Mouse (Mus musculus): ENCODE measurements at regions not wholly inside any gene's neighbourhood (a gene's known extent, or its start where the extent isn't known, plus 50 kb on each side); places are given as distances from the start of the nearest gene placed in this dataset.
A peak's percentile ranks its signal among the peaks of the same experiment; 100 is the strongest.
"Not testable (repeated sequence)": the region's sequence is repeated elsewhere in the genome, so short reads cannot be mapped to it uniquely, and the experiment has no call there.

GRCm38 (mm10) chr10:6262029-6262428 lies 339.8 kb upstream of the Rgs17 start:
- no peak for DNase-seq

GRCm38 (mm10) chr10:6265662-6266061 lies 343.5 kb upstream of the Rgs17 start:
- DNase-seq: no peak

DNA sequence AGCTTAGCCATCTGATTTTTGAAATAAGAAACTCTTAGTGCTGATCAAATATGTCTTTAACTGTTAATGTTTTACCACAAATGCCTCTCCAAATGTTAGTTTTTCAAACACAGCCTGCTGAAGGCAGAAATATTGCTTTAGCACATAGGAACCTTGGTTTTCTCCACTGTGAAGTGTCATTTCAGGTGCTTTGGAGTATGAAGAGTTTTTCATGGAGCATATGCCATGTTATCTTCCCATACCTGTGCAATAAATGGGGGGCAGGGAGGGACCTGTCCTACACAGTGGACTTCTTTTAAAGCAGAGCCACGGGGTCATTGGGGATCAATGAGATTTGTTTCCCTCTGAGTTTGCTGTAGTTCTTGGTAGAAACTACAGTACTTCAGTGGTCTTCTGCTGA lies 369.2 kb upstream of the Rgs17 start:
- peak; percentile 6 for DNase-seq

DNA sequence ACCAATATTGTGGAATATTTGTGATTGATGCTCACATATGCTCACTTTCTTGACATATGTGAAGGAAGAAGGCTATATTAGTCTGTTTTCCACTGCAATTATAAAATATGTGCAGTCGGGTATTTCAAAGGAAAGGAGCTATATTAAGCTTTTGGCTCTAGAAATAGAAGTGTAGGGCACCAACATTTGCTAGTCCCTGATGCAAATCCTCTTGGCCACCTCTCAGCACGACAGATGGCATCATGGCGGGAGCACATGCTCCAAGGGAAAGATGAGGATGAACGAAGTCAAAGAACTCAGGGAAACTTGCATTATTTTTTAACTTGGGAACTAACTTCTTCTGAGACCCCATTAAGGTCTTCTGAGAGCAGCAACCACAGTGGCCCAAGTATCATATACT lies 374.4 kb upstream of the Rgs17 start:
- DNase-seq: no peak

DNA sequence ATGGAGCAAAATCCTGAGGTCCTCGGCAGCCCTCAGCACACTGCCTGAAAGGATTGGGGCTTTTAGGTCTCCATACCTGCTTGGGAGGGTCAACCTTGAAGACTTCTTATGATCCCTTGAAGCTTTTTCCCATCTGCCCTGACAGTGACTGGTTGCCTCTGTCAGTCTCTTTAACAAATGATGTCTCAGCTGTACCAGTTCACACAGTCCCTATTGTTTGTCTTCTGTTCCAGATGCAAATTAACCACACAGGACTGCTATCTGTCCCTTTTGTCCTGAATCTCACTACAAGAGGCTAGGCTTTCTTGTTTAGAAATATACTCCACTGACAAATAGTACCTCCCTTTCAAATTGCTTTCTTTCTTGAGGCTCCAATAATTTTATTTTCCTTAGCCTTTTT lies 375.6 kb upstream of the Rgs17 start:
- no peak for DNase-seq

DNA sequence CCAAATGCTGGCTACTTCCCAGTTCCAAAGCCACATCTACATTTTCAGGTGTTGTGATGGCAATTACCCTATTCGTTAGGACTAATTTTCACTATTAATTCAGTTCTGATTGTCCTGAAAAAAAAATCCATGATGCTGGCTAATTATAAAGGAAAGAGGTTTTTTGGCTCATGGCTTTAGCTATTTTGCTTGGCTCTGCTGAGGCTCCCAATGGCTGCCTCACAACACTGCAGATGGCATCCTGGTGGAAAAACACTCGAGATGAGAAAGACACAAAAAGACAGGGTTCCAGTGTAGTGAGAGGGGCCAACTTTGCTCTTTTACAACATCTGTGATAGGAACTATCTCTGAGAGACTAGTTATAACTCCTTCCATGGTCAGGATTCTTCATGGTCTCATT lies 376.5 kb upstream of the Rgs17 start:
- no peak for DNase-seq

DNA sequence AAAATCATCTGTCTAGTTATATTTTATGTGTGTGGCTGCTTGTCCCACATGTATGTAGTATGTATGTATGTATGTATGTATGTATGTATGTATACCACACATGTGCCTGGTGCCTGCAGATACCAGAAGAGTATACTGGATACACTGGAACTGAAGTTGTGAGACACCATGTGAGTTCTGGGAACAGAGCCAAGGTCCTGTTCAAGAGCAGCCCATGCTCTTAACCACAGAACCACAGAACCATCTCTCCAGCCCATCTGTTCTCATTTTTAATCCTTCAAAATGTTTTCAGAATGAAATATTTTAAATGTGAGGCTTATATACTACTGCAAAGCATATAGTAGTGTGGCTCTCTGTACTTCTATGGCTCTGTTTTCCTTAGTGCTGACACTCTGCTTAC lies 379.3 kb upstream of the Rgs17 start:
- peak; percentile 2 for DNase-seq

- DNase-seq: no peak
Measured at GRCm38 (mm10) chr10:6309351-6309750, 387.2 kb upstream of the Rgs17 start.

- DNase-seq: no peak
Measured at GRCm38 (mm10) chr10:6341572-6341971, 416.7 kb upstream of the Oprm1 start.

- not testable (repeated sequence) for DNase-seq
Measured at GRCm38 (mm10) chr10:6349216-6349615, 409.1 kb upstream of the Oprm1 start.

DNA sequence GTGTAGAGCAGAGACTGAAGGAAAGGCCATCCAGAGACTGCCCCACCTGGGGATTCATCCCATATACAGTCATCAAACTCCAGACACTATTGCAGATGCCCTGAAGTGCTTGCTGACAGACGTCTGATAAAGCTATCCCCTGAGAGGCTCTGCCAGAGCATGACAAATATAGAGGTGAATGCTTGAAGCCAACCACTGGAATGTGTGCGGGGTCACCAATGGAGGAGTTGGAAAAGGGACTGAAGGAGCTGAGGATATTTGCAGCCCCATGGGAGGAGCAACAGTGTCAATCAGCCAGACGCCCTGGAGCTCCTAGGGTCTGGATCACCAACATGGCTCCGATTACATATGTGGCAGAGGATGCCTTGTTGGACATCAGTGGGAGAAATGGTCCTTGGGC lies 392.1 kb upstream of the Oprm1 start:
- DNase-seq: no peak

DNA sequence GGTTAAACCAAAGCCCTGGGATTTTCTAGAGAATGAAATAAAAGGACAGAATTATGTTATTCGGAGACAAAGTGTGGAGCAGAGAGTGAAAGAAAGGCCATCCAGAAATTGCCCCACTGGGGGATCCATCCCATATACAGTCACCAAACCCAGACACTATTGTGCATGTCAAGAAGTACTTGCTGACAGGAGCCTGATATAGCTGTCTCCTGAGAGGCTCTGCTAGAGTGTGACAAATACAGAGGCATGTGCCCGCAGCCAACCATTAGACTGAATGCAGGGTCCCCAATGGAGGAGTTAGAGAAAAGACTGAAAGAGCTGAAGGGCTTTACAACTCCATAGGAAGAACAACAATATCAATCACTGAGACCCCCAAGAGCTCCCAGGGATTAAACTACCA lies 386.6 kb upstream of the Oprm1 start:
- no peak for DNase-seq

DNA sequence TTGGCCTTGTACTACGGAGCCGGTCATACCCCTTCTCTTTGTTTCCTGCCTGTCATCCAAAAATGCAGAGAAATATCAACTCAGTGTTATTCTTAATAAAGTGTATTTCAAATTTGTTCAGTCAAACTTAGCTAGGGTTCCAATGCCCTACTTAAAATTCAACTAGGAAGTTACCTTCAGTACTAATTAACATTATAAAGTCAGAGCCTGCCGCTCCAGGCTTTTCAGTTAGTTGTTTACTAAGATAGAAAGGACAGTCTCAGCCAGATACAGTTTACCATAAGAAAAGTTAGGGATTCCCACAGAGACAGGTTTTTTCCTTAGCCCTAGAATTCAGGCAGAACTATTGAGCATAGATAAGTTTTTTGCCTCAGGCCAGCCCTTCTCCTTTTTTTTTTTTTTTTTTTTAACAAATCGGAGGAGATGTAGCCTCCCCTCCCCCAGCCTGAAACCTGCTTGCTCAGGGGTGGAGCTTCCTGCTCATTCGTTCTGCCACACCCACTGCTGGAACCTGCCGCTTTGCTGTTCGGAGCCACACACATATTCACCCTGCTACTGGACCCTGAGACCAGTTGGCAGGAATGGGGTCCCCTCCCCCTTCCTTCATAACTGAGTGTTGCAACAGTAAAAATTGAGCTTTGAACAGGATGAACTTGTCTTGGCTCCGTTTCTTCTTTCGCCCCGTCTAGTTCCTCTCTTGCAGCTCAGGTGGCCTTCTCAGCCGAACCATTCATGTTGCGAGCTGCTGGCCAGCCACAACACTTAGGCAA lies 340.8 kb upstream of the Oprm1 start:
- DNase-seq: peak; percentile 4

- DNase-seq: not testable (repeated sequence)
Measured at GRCm38 (mm10) chr10:6418234-6418633, 340.1 kb upstream of the Oprm1 start.

DNA sequence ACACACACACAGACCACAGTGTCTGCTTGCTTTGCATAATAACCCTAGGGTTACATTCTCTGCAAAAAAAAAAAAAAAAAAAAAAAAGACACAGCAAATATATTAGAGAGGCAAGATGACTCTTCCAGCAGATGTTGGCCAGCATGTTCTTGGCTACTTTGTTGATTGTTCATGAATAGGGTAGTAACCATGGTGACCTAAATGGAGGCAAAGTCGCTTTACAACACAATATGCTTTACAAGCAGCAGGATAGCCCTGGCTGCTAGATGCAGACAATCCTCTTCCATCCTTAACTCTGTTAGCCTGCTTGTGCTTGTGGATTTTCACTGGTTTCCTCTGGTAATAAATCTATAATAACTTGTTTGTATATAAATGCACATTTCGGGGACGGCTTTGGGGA lies 292.5 kb upstream of the Oprm1 start:
- no peak for DNase-seq

DNA sequence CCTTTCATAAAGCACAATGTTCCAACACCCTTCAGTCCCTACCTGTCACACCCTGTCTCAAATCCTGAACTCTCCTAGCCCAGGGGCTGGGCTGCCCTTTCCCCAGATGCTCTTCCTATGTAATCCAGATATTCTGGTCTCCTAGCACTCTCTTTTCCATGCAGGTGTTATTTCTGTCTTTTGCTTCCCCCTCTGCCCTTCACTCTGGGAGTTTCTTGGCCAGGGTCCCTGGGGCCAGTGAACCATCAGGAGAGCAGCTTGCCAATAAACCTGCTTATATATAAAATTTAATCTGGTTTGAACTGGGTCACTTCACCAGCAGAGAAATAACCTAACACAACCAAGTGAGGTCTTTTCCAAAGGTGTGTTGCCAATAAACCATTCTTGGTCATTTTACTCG lies 278.0 kb upstream of the Oprm1 start:
- DNase-seq: no peak

DNA sequence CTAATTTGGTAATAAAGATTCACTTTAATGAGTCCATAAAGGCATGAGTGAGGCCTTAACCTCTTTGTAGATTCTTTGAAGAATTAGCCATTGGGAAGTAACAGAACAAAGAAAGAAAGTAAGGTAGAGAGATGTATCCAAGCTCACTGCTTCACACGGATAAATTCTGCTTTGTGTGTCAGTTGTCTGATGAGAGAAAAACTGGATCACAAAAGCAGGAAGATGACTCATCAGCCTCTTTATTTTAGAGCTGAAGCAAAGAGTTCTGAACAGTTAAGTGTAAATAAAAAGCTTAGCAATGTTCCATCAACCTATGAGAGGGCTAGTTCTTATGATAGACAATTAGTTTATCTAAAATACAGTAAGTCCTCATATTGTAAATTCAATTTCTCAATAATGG lies 269.7 kb upstream of the Oprm1 start:
- no peak for DNase-seq

GRCm38 (mm10) chr10:6492694-6493093 lies 265.6 kb upstream of the Oprm1 start:
- no peak for DNase-seq

DNA sequence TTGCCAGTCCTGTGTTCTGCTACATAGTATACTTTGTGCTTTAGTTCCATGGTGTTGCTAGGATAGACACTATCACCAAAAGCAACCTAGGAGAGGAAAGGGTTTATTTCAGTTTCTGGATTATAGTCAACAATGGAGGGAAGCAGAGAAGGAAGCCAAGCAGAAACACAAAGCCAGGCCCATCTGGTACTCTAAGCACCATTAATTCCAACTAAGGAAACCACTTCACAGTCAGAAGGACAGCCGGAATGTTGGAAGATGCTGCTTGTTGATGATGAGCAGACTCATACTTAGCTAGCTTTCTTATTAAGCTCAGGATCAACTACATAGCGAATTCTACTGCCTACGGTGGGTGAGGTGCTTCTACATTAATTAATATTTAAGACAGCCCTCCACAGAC lies 263.2 kb upstream of the Oprm1 start:
- no peak for DNase-seq

DNA sequence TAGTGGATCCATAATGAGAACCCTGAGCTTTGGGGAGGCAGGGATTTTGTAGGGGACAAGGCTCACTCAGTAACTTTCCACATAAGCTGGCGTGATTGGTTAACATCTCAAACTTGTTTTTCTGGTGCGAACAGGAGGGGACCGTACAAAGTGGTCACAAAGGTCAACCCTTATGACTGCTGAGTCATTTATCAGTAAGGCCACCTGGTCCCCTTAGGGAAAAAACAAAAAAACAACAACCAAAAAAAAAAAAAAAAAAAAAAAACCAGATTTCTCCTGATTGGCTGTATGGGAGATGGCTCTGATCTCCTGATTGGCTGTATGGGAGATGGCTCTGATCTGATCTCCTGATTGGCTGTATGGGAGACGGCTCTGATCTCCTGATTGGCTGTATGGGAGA lies 244.0 kb upstream of the Oprm1 start:
- DNase-seq: no peak

DNA sequence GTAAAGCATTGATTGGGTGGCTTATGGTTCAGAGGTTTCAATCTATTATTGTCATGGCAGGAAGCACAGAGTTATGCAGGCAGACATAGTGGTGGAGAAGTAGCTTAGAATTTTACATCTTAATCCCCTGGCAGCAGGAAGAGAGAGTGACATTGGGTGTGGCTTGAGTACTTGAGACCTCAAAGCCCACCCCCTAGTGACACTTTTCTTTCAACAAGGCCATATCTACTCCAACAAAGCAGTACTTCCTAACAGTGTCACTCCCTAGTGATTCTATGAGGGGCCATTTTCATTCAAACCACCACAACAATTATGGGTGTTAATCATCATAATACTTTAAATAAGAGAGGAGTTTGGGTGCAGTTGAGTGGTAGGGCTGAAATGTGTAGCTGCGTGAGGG lies 195.8 kb upstream of the Oprm1 start:
- DNase-seq: no peak

DNA sequence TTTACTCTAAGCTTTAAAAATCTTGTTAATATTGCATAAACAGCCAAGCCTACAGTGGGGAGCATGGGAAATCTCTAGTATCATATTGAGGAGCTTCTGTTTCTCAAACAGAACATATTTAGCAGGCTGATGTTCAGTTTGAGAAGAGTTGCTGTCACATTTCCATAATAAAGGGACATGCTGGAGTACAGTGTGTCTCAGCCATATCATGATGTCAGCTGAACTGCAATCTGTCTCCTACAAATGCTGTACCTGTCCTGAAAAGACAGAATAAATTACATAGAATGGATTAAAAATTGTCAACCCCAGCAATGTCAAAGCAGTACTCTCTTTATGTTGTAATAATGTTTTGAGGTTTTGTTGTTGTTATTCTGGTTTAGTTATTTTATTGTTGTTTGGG lies 179.7 kb upstream of the Oprm1 start:
- DNase-seq: no peak

GRCm38 (mm10) chr10:6585821-6586220 lies 172.5 kb upstream of the Oprm1 start:
- DNase-seq: not testable (repeated sequence)

- DNase-seq: no peak
Measured at GRCm38 (mm10) chr10:6590211-6590610, 168.1 kb upstream of the Oprm1 start.

GRCm38 (mm10) chr10:6597256-6597655 lies 161.1 kb upstream of the Oprm1 start:
- DNase-seq: no peak

Data from lung, postnatal 36 days (tissue).